Mouse (Mus musculus): ENCODE data around the gene Tspan1. TPM values are rescaled to one million over a fixed set of nuclear protein-coding genes. Genes with fewer than 3 reads are reported as not detected.

The Tspan1 gene
- polyA plus RNA-seq (2014; fragmentation: Nextera tagmentation; extraction: Ambion mirVana) = 0.19 TPM in 1 of 2 replicates, not detected in the other

DNA sequence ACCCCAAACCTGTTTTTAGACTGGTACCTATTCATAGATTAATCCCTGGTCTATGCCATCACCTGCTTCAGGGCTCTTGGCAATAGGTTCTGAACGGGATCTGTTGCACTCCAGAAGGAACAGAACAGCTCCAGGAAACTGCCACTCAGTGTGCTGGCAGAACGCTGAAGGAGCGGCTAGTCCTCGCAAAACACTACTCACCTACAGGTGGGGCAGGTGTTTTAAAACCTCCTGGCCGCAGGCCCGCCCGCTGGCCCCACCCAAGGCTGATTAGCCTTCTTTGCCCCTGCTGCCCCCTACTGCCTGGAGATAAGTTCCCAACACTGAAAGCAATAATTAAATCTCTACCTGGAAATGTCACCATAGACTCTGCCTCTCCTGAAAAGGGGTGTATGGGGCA lies at the start of gene Tspan1:
Gene Tspan1, minus strand, starts transcription at position 198 of the 400 bp plus-strand sequence.
- no peak for DNase-seq (ENCODE audit: low spot score)
- Histone ChIP-seq H3K4me2 (ENCODE audit: low read depth, low read length, severe bottlenecking) (no peak within 1 kb of the TSS), H3K27ac (ENCODE audit: low read depth, low read length) (no peak within 1 kb of the TSS), H3K4me1 (replicated peaks; ENCODE audit: control insufficient read depth, insufficient read depth, low read length) (no peaks in the 10 kb centered on the region), H3K27me3 (ENCODE audit: control insufficient read depth, insufficient read depth, low read length) (no peaks in the 10 kb centered on the region), H3K4me3 (ENCODE audit: low read depth, low read length) (no peak within 1 kb of the TSS), H3K36me3 (ENCODE audit: control insufficient read depth, insufficient read depth, low read length) (no peaks in the 10 kb centered on the region), H3K9ac (ENCODE audit: low read length) (no peak within 1 kb of the TSS), H3K9me3 (ENCODE audit: control insufficient read depth, low read length) (no peaks in the 10 kb centered on the region)
- WGBS = 30% methylated on average over 7 of the region's 7 CpGs
- no peak for ATAC-seq (replicated peaks; ENCODE audit: low FRiP score)

GRCm38 (mm10) chr4:116217046-116217445 lies 49.6 kb upstream of the Tspan1 start:
- Histone ChIP-seq H3K4me2 (ENCODE audit: low read depth, low read length, severe bottlenecking) (no peak overlapping the region), H3K9me3 (ENCODE audit: control insufficient read depth, low read length) (no peaks in the 10 kb centered on the region), H3K36me3 (ENCODE audit: control insufficient read depth, insufficient read depth, low read length) (no peaks in the 10 kb centered on the region), H3K4me3 (ENCODE audit: low read depth, low read length) (no peak overlapping the region), H3K27me3 (ENCODE audit: control insufficient read depth, insufficient read depth, low read length) (no peaks in the 10 kb centered on the region), H3K27ac (ENCODE audit: low read depth, low read length) (no peak overlapping the region), H3K9ac (ENCODE audit: low read length) (no peak overlapping the region), H3K4me1 (replicated peaks; ENCODE audit: control insufficient read depth, insufficient read depth, low read length) (peaks cover 5% of the 10 kb centered on the region; the same call in 1 of the 2 replicates)
- no peak for DNase-seq (ENCODE audit: low spot score)
- WGBS = 72% methylated on average over 2 of the region's 2 CpGs
- ATAC-seq (replicated peaks; ENCODE audit: low FRiP score) = no peak

DNA sequence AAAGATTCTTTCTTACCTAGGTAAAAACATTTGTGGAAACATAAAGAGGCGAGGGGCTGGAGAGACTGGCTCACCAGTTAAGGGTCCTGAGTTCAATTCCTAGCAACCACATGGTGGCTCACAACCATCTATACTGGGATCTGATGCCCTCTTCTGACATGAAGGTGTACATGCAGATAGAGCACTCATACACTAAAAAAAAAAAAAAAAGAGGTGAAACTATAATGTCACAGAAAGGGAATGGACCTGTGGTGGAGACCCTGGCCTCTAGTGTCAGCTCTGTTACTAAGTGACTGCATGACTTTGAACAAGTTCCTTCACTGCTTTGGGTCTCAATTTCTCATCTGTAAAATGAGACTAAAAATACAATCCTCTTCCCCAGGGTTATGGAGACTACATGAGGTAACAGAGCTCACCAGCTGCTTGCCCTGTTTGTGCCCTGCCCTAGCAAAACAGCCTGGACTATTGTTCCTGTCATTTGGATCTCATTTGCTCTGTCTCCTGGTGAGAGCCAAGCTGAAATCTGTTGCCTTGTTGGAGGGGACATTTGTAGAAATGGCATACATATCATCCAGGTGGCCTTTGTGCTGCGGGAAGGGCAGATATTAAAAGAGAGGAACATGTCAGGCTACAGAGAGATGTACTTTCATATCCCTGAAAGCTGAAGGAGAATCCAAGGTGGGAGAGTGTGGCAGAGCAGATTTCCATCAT lies 48.6 kb upstream of the Tspan1 start:
- H3K36me3 ChIP-seq (ENCODE audit: control insufficient read depth, insufficient read depth, low read length) = no peaks in the 10 kb centered on the region
- no peak overlapping the region for H3K9ac ChIP-seq (ENCODE audit: low read length)
- H3K4me3 ChIP-seq (ENCODE audit: low read depth, low read length) = no peak overlapping the region
- DNase-seq (ENCODE audit: low spot score) (no peak), ATAC-seq (replicated peaks; ENCODE audit: low FRiP score) (no peak)
- no peak overlapping the region for H3K27ac ChIP-seq (ENCODE audit: low read depth, low read length)
- no peaks in the 10 kb centered on the region for H3K27me3 ChIP-seq (ENCODE audit: control insufficient read depth, insufficient read depth, low read length)
- no peak overlapping the region for H3K4me2 ChIP-seq (ENCODE audit: low read depth, low read length, severe bottlenecking)
- no peaks in the 10 kb centered on the region for H3K9me3 ChIP-seq (ENCODE audit: control insufficient read depth, low read length)
- 83% methylated on average over 2 of the region's 2 CpGs for WGBS
- H3K4me1 ChIP-seq (replicated peaks; ENCODE audit: control insufficient read depth, insufficient read depth, low read length) = peaks cover 5% of the 10 kb centered on the region; the same call in 1 of the 2 replicates

- H3K27me3 ChIP-seq (ENCODE audit: control insufficient read depth, insufficient read depth, low read length) = no peaks in the 10 kb centered on the region
These were observed 41.5 kb upstream of the Tspan1 start for GRCm38 (mm10) chr4:116208891-116209290.

GRCm38 (mm10) chr4:116206531-116206930 lies 39.1 kb upstream of the Tspan1 start:
- WGBS = 91% methylated on average over 4 of the region's 4 CpGs
- H3K9ac ChIP-seq (ENCODE audit: low read length) = no peak overlapping the region
- H3K27ac ChIP-seq (ENCODE audit: low read depth, low read length) = no peak overlapping the region
- DNase-seq (ENCODE audit: low spot score) = no peak
- H3K4me1 ChIP-seq (replicated peaks; ENCODE audit: control insufficient read depth, insufficient read depth, low read length) = no peaks in the 10 kb centered on the region
- no peaks in the 10 kb centered on the region for H3K27me3 ChIP-seq (ENCODE audit: control insufficient read depth, insufficient read depth, low read length)
- no peak overlapping the region for H3K4me2 ChIP-seq (ENCODE audit: low read depth, low read length, severe bottlenecking)
- H3K4me3 ChIP-seq (ENCODE audit: low read depth, low read length) = no peak overlapping the region
- no peaks in the 10 kb centered on the region for H3K36me3 ChIP-seq (ENCODE audit: control insufficient read depth, insufficient read depth, low read length)
- ATAC-seq (replicated peaks; ENCODE audit: low FRiP score) = no peak
- no peaks in the 10 kb centered on the region for H3K9me3 ChIP-seq (ENCODE audit: control insufficient read depth, low read length)

More at GRCm38 (mm10) chr4:116208891-116209290, 41.5 kb upstream of the Tspan1 start:
- ATAC-seq (replicated peaks; ENCODE audit: low FRiP score) (no peak), DNase-seq (ENCODE audit: low spot score) (no peak)
- Histone ChIP-seq H3K4me3 (ENCODE audit: low read depth, low read length) (no peak overlapping the region), H3K9ac (ENCODE audit: low read length) (no peak overlapping the region), H3K9me3 (ENCODE audit: control insufficient read depth, low read length) (no peaks in the 10 kb centered on the region), H3K27ac (ENCODE audit: low read depth, low read length) (no peak overlapping the region), H3K4me2 (ENCODE audit: low read depth, low read length, severe bottlenecking) (no peak overlapping the region), H3K36me3 (ENCODE audit: control insufficient read depth, insufficient read depth, low read length) (no peaks in the 10 kb centered on the region), H3K4me1 (replicated peaks; ENCODE audit: control insufficient read depth, insufficient read depth, low read length) (no peaks in the 10 kb centered on the region)
- WGBS = 76% methylated on average over 1 of the region's 1 CpGs

GRCm38 (mm10) chr4:116204422-116204821 lies 37.0 kb upstream of the Tspan1 start:
- no peak for ATAC-seq (replicated peaks; ENCODE audit: low FRiP score)
- Histone ChIP-seq H3K27ac (ENCODE audit: low read depth, low read length) (no peak overlapping the region), H3K9me3 (ENCODE audit: control insufficient read depth, low read length) (no peaks in the 10 kb centered on the region), H3K4me2 (ENCODE audit: low read depth, low read length, severe bottlenecking) (no peak overlapping the region), H3K4me3 (ENCODE audit: low read depth, low read length) (no peak overlapping the region), H3K4me1 (replicated peaks; ENCODE audit: control insufficient read depth, insufficient read depth, low read length) (no peaks in the 10 kb centered on the region), H3K36me3 (ENCODE audit: control insufficient read depth, insufficient read depth, low read length) (no peaks in the 10 kb centered on the region), H3K9ac (ENCODE audit: low read length) (no peak overlapping the region), H3K27me3 (ENCODE audit: control insufficient read depth, insufficient read depth, low read length) (no peaks in the 10 kb centered on the region)
- DNase-seq (ENCODE audit: low spot score) = no peak
- 86% methylated on average over 3 of the region's 3 CpGs for WGBS

GRCm38 (mm10) chr4:116198422-116198821 lies 31.0 kb upstream of the Tspan1 start:
- Histone ChIP-seq H3K27ac (ENCODE audit: low read depth, low read length) (no peak overlapping the region), H3K4me2 (ENCODE audit: low read depth, low read length, severe bottlenecking) (no peak overlapping the region), H3K9me3 (ENCODE audit: control insufficient read depth, low read length) (no peaks in the 10 kb centered on the region), H3K4me1 (replicated peaks; ENCODE audit: control insufficient read depth, insufficient read depth, low read length) (no peaks in the 10 kb centered on the region), H3K36me3 (ENCODE audit: control insufficient read depth, insufficient read depth, low read length) (no peaks in the 10 kb centered on the region), H3K4me3 (ENCODE audit: low read depth, low read length) (no peak overlapping the region), H3K27me3 (ENCODE audit: control insufficient read depth, insufficient read depth, low read length) (no peaks in the 10 kb centered on the region), H3K9ac (ENCODE audit: low read length) (no peak overlapping the region)
- DNase-seq (ENCODE audit: low spot score) = no peak
- 76% methylated on average over 2 of the region's 2 CpGs for WGBS
- no peak for ATAC-seq (replicated peaks; ENCODE audit: low FRiP score)

DNA sequence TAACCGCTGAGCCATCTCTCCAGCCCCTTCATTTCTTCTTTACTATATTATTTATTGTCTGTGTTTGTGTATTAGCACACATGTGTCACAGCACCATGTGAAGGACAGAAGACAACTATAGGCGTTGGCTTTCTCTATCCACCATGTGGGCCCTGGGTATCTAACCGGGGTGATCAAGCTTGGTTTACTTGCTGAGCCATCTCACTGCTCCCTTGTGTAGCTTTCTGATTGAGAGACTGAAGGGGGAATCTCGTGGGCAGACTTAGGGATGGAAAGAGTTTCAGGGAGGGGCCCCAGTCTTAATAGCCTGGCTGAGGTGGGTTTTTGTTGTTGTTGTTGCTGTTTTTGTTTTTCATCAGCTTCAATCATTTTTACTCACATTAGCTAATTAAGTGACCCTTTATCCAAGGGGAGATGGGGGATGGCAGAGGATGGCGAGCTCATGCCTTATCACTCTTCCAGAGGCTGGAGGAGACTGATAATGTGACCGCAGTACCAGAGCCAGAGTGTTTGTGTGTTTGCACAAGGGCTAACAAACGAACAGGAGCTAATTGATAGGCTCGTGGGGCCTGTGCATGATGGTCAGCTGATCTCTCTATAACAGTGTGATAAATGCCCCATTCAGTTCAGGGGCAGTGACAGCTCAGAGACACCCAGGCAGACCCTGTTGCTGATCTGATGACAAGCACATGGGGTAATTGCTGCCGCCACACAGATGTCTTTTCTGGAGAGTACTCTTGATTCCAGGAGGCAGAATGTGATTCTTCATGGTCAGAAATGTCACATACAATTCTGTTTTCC lies 26.4 kb upstream of the Tspan1 start:
- 77% methylated on average over 9 of the region's 9 CpGs for WGBS
- H3K9ac ChIP-seq (ENCODE audit: low read length) = no peak overlapping the region
- H3K27me3 ChIP-seq (ENCODE audit: control insufficient read depth, insufficient read depth, low read length) = no peaks in the 10 kb centered on the region
- no peak for ATAC-seq (replicated peaks; ENCODE audit: low FRiP score)
- no peak for DNase-seq (ENCODE audit: low spot score)
- no peaks in the 10 kb centered on the region for H3K36me3 ChIP-seq (ENCODE audit: control insufficient read depth, insufficient read depth, low read length)
- no peaks in the 10 kb centered on the region for H3K9me3 ChIP-seq (ENCODE audit: control insufficient read depth, low read length)
- H3K4me2 ChIP-seq (ENCODE audit: low read depth, low read length, severe bottlenecking) = no peak overlapping the region
- no peak overlapping the region for H3K27ac ChIP-seq (ENCODE audit: low read depth, low read length)
- no peaks in the 10 kb centered on the region for H3K4me1 ChIP-seq (replicated peaks; ENCODE audit: control insufficient read depth, insufficient read depth, low read length)
- H3K4me3 ChIP-seq (ENCODE audit: low read depth, low read length) = no peak overlapping the region
